Mouse (Mus musculus) lung, postnatal 0 days (tissue): ENCODE results near the gene Hmcn1. TPM values are rescaled to one million over a fixed set of nuclear protein-coding genes. Genes with fewer than 3 reads are reported as not detected.
A peak's percentile ranks its signal among the peaks of the same experiment; 100 is the strongest.

Experiments used
- ATAC-seq: fragments of 200-750 bp; cut with Nextera tagmentation; 2 replicates; pipeline ENCODE4 v1.8.0; 2017; ENCODE audit warnings: moderate library complexity
- DNase-seq: peaks from one replicate; pipeline ENCODE4 v3.0.0-alpha.2; 2016; ENCODE audit warnings: low spot score
- H3K27ac ChIP-seq: fragments of 300-500 bp; sonication (generic); 2 replicates; pipeline ENCODE4 v1.5.1; 2014; ENCODE audit warnings: antibody characterized with exemption, mild to moderate bottlenecking, low read length, mixed read lengths
- H3K27me3 ChIP-seq: fragments of 300-500 bp; sonication (generic); replicated peaks from 2 replicates; pipeline ENCODE4 v1.6.1; 2014; ENCODE audit warnings: low read length, mixed read lengths; ENCODE audit not compliant: insufficient read depth
- H3K36me3 ChIP-seq: fragments of 300-500 bp; sonication (generic); 2 replicates; pipeline ENCODE4 v1.6.1; 2014; ENCODE audit warnings: low read length, mixed read lengths; ENCODE audit not compliant: insufficient read depth
- H3K4me1 ChIP-seq: fragments of 300-500 bp; sonication (generic); 2 replicates; pipeline ENCODE4 v1.6.1; 2014; ENCODE audit warnings: antibody characterized with exemption, low read depth, low read length, mixed read lengths; ENCODE audit not compliant: insufficient read depth
- H3K4me2 ChIP-seq: fragments of 300-500 bp; sonication (generic); replicated peaks from 2 replicates; pipeline ENCODE4 v1.6.1; 2014; ENCODE audit warnings: low read depth, mild to moderate bottlenecking, low read length, moderate library complexity, mixed read lengths
- H3K4me3 ChIP-seq: fragments of 300-500 bp; sonication (generic); 2 replicates; pipeline ENCODE4 v1.5.1; 2014; ENCODE audit warnings: low read depth, low read length
- H3K9ac ChIP-seq: fragments of 300-500 bp; sonication (generic); replicated peaks from 2 replicates; pipeline ENCODE4 v1.6.1; 2014; ENCODE audit warnings: low read depth, mild to moderate bottlenecking
- H3K9me3 ChIP-seq: fragments of 300-500 bp; sonication (generic); 2 replicates; pipeline ENCODE4 v1.6.1; 2016; ENCODE audit warnings: low read length, mixed read lengths
- CTCF ChIP-seq: IDR thresholded peaks from 2 replicates; pipeline ENCODE4 v1.5.1; 2016; ENCODE audit warnings: antibody characterized with exemption, mild to moderate bottlenecking
- EP300 ChIP-seq: IDR thresholded peaks from 2 replicates; pipeline ENCODE4 v1.6.1; 2016; ENCODE audit warnings: antibody characterized with exemption, mild to moderate bottlenecking, control low read depth
- WGBS: fragments of 180-500 bp; shearing (Covaris S2); extraction: QIAGEN DNeasy Blood & Tissue Kit; methylation state at CpG from one replicate; pipeline ENCODE4 v1.1.7; 2014; 5-methylcytosine and 5-hydroxymethylcytosine counted together
- polyA plus RNA-seq: library from polyadenylated mRNA; unstranded; fragments of >200 nt; fragmentation: Nextera tagmentation; extraction: Ambion mirVana; gene quantifications from 2 replicates; pipeline ENCODE4 v1.2.1, GENCODE M21; 2015

Hmcn1 gene
- 24.7 and 26.7 TPM in 2 replicates for polyA plus RNA-seq

- peak; percentile 75 for DNase-seq
- TF ChIP-seq EP300 (no peak), CTCF (peak; percentile 68)
- no peaks in the 10 kb centered on the region for H3K36me3 ChIP-seq
- peak within 1 kb of the TSS; percentile 62 for H3K4me2 ChIP-seq
- peak within 1 kb of the TSS; percentile 41 for H3K4me3 ChIP-seq
- ATAC-seq, result peak; percentile 90
- peak within 1 kb of the TSS; percentile 19; the same call in 1 of the 2 replicates for H3K9ac ChIP-seq
- WGBS, result 2% methylated on average over 35 of the region's 38 CpGs
- H3K4me1 ChIP-seq, result peaks cover 7% of the 10 kb centered on the region; the same call in 1 of the 2 replicates
- no peaks in the 10 kb centered on the region for H3K9me3 ChIP-seq
- no peaks in the 10 kb centered on the region for H3K27me3 ChIP-seq
- no peak within 1 kb of the TSS for H3K27ac ChIP-seq
Observed at GRCm38 (mm10) chr1:150993162-150994064, at the start of gene Hmcn1. Hmcn1 (minus strand) TSS chr1:150993435.

GRCm38 (mm10) chr1:151040945-151041649, 47.9 kb upstream of the Hmcn1 start:
- peak; percentile 76 for DNase-seq
- H3K27ac ChIP-seq, result peak overlapping the region; percentile 59; the same call in 1 of the 2 replicates
- peak; percentile 86 for ATAC-seq

GRCm38 (mm10) chr1:151040290-151040689, 47.1 kb upstream of the Hmcn1 start:
- Histone ChIP-seq H3K4me2 (peak overlapping the region; percentile 35), H3K27ac (peak overlapping the region; percentile 59; the same call in 1 of the 2 replicates), H3K27me3 (no peaks in the 10 kb centered on the region), H3K9me3 (no peaks in the 10 kb centered on the region), H3K36me3 (no peaks in the 10 kb centered on the region), H3K9ac (no peak overlapping the region), H3K4me1 (peaks cover 8% of the 10 kb centered on the region; the same call in 1 of the 2 replicates), H3K4me3 (no peak overlapping the region)
- TF ChIP-seq CTCF, result no peak
- TF ChIP-seq EP300, result no peak
- DNase-seq (no peak), ATAC-seq (no peak)
- WGBS, result 42% methylated on average over 7 of the region's 7 CpGs

More at GRCm38 (mm10) chr1:151040945-151041649, 47.9 kb upstream of the Hmcn1 start:
- Histone ChIP-seq H3K9me3 (no peaks in the 10 kb centered on the region), H3K4me2 (peak overlapping the region; percentile 35), H3K27me3 (no peaks in the 10 kb centered on the region), H3K36me3 (no peaks in the 10 kb centered on the region), H3K4me1 (peaks cover 8% of the 10 kb centered on the region; the same call in 1 of the 2 replicates), H3K4me3 (no peak overlapping the region), H3K9ac (no peak overlapping the region)
- TF ChIP-seq EP300 (peak; percentile 83), CTCF (no peak)
- WGBS, result 29% methylated on average over 18 of the region's 18 CpGs

GRCm38 (mm10) chr1:151039189-151039588, 46.0 kb upstream of the Hmcn1 start:
- Histone ChIP-seq H3K36me3 (no peaks in the 10 kb centered on the region), H3K9me3 (no peaks in the 10 kb centered on the region), H3K27ac (no peak overlapping the region), H3K4me3 (no peak overlapping the region), H3K4me1 (0 out of 2 replicates have a peak, but pooled peaks cover 3% of the 10 kb centered on the region), H3K27me3 (no peaks in the 10 kb centered on the region), H3K9ac (no peak overlapping the region), H3K4me2 (no peak overlapping the region)
- WGBS, result 55% methylated on average over 4 of the region's 4 CpGs
- no peak for DNase-seq
- no peak for ATAC-seq
- no peak for TF ChIP-seq CTCF
- TF ChIP-seq EP300, result no peak

- Histone ChIP-seq H3K36me3 (no peaks in the 10 kb centered on the region), H3K4me1 (0 out of 2 replicates have a peak, but pooled peaks cover 3% of the 10 kb centered on the region), H3K4me3 (no peak overlapping the region), H3K4me2 (no peak overlapping the region), H3K9ac (no peak overlapping the region), H3K9me3 (no peaks in the 10 kb centered on the region), H3K27ac (no peak overlapping the region), H3K27me3 (no peaks in the 10 kb centered on the region)
- DNase-seq, result peak; percentile 53
- 54% methylated on average over 8 of the region's 8 CpGs for WGBS
- peak; percentile 47 for ATAC-seq
- TF ChIP-seq EP300 (no peak), CTCF (no peak)
Observed at GRCm38 (mm10) chr1:151038566-151038965, 45.3 kb upstream of the Hmcn1 start.
